Mouse (Mus musculus) testis, adult 2 months (tissue): ENCODE data around the gene Hivep2.

Experiments used
- CTCF ChIP-seq: fragments of 200-500 bp; IDR thresholded peaks from 2 replicates; pipeline ENCODE4 v1.5.1; 2012; ENCODE audit warnings: low read depth, mild to moderate bottlenecking, inconsistent platforms, low read length, moderate library complexity; ENCODE audit not compliant: control insufficient read depth, insufficient read depth, insufficient replicate concordance
- POLR2A ChIP-seq: fragments of 200-500 bp; IDR thresholded peaks from 2 replicates; pipeline ENCODE4 v1.6.1; 2012; ENCODE audit warnings: low read depth, mild to moderate bottlenecking, inconsistent platforms, low read length, moderate library complexity; ENCODE audit not compliant: control insufficient read depth

DNA sequence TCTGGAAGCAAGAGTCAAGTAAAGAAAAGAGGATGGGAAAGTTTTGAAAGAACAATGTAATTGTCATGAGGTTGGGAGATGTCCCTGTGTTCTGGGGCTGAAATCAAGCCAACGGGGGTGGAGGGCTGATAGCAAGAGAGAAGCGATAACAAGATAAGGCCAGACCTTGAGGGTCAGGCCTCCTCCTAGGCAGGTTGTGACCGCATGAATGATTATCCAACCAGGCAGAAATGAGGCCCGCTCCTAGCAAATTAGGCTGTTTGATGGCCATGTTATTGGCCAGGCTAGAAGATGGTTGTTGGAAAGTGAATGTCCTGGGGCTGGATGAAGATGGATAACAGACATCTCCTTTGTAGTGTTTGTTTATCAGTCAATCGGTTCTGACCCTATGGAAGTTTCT lies 5.4 kb downstream of the Hivep2 start:
- no peak for TF ChIP-seq CTCF
- no peak for TF ChIP-seq POLR2A
